Mouse (Mus musculus) kidney, embryonic 15.5 days (tissue): ENCODE results near the gene Foxa1. TPM values are rescaled to one million over a fixed set of nuclear protein-coding genes. Genes with fewer than 3 reads are reported as not detected.

ENCODE experiments used
- ATAC-seq: fragments of 200-750 bp; cut with Nextera tagmentation; replicated peaks from 2 replicates; pipeline ENCODE4 v1.8.0; 2017; ENCODE audit warnings: moderate TSS enrichment; ENCODE audit not compliant: low FRiP score
- H3K27ac ChIP-seq: fragments of 300-500 bp; sonication (generic); 2 replicates; pipeline ENCODE4 v1.5.1; 2015; ENCODE audit warnings: mild to moderate bottlenecking, inconsistent platforms
- H3K27me3 ChIP-seq: fragments of 300-500 bp; sonication (generic); 2 replicates; pipeline ENCODE4 v1.6.1; 2015; ENCODE audit warnings: inconsistent platforms
- H3K36me3 ChIP-seq: fragments of 300-500 bp; sonication (generic); 2 replicates; pipeline ENCODE4 v1.6.1; 2015; ENCODE audit warnings: inconsistent platforms
- H3K4me1 ChIP-seq: fragments of 300-500 bp; sonication (generic); 2 replicates; pipeline ENCODE4 v1.6.1; 2015; ENCODE audit warnings: inconsistent platforms
- H3K4me2 ChIP-seq: fragments of 300-500 bp; sonication (generic); 2 replicates; pipeline ENCODE4 v1.6.1; 2015; ENCODE audit warnings: moderate library complexity, mild to moderate bottlenecking, inconsistent platforms
- H3K4me3 ChIP-seq: fragments of 300-500 bp; sonication (generic); replicated peaks from 2 replicates; pipeline ENCODE4 v1.5.1; 2015; ENCODE audit warnings: mild to moderate bottlenecking, inconsistent platforms
- H3K9ac ChIP-seq: fragments of 300-500 bp; sonication (generic); 2 replicates; pipeline ENCODE4 v1.6.1; 2015; ENCODE audit warnings: mild to moderate bottlenecking, inconsistent platforms
- H3K9me3 ChIP-seq: fragments of 300-500 bp; sonication (generic); replicated peaks from 2 replicates; pipeline ENCODE4 v1.6.1; 2016; ENCODE audit warnings: inconsistent platforms
- WGBS: fragments of 180-500 bp; shearing (Covaris S2); methylation state at CpG from one replicate; pipeline ENCODE4 v1.1.7; 2015; ENCODE audit warnings: mixed read lengths; 5-methylcytosine and 5-hydroxymethylcytosine counted together
- polyA plus RNA-seq: library from polyadenylated mRNA; unstranded; fragments of >200 nt; fragmentation: Nextera tagmentation; extraction: Ambion mirVana; gene quantifications from 2 replicates; pipeline ENCODE4 v1.2.1, GENCODE M21; 2015

Gene Foxa1
- polyA plus RNA-seq, 1 experiment from 2014 or later = 0.93 TPM

DNA sequence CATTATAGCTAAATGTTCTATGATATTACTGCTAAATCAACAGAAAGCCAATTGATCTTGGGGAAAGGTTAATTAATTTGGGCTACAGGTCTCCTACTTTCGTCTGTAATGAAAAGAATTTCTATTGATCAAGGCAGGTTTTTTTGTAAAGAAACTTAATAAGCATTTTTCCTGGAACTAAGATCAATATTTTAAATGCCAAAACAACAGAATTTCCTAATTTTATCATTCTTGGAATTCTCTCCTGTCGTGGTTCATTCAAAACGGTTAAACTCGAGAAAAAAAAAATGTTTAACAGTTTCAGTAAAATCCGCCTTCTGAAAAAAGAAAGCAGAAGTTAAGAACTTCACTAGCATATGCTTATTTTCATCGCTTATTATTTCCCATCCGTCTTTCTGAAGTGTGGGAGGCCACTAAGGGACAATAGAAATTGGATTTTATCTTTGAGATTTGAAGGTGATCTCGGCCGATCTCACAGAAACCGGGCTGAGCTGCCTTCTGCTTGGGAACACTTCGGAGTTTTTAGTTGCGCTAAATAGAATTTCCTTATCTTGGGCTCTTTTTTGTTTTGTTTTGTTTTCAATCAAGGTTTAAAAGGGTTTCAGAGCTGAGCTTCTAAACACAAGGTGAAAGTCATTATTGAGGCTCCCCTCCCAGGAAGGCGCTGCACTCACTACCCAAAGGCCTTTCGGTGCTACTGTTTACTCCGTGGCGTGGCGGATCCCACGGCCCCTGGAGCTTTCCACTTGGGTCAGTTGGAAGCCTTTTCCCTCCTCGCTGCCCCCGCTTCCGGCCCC, 8.7 kb downstream of the Foxa1 start:
- Histone ChIP-seq H3K9ac (no peak overlapping the region), H3K9me3 (no peaks in the 10 kb centered on the region), H3K4me2 (peak overlapping the region; percentile 57), H3K4me1 (peaks cover 32% of the 10 kb centered on the region), H3K27me3 (peaks cover 91% of the 10 kb centered on the region), H3K36me3 (no peaks in the 10 kb centered on the region), H3K4me3 (peak overlapping the region; percentile 35), H3K27ac (no peak overlapping the region)
- ATAC-seq = no peak
- WGBS = 2% methylated on average over 21 of the region's 21 CpGs

GRCm38 (mm10) chr12:57536909-57537670, 9.6 kb downstream of the Foxa1 start:
- peaks cover 91% of the 10 kb centered on the region for H3K27me3 ChIP-seq
- 4% methylated on average over 11 of the region's 11 CpGs for WGBS
- no peak overlapping the region for H3K9ac ChIP-seq
- H3K4me2 ChIP-seq = no peak overlapping the region
- H3K9me3 ChIP-seq = no peaks in the 10 kb centered on the region
- no peaks in the 10 kb centered on the region for H3K36me3 ChIP-seq
- H3K27ac ChIP-seq = no peak overlapping the region
- H3K4me1 ChIP-seq = peaks cover 23% of the 10 kb centered on the region
- ATAC-seq = no peak
- no peak overlapping the region for H3K4me3 ChIP-seq

DNA sequence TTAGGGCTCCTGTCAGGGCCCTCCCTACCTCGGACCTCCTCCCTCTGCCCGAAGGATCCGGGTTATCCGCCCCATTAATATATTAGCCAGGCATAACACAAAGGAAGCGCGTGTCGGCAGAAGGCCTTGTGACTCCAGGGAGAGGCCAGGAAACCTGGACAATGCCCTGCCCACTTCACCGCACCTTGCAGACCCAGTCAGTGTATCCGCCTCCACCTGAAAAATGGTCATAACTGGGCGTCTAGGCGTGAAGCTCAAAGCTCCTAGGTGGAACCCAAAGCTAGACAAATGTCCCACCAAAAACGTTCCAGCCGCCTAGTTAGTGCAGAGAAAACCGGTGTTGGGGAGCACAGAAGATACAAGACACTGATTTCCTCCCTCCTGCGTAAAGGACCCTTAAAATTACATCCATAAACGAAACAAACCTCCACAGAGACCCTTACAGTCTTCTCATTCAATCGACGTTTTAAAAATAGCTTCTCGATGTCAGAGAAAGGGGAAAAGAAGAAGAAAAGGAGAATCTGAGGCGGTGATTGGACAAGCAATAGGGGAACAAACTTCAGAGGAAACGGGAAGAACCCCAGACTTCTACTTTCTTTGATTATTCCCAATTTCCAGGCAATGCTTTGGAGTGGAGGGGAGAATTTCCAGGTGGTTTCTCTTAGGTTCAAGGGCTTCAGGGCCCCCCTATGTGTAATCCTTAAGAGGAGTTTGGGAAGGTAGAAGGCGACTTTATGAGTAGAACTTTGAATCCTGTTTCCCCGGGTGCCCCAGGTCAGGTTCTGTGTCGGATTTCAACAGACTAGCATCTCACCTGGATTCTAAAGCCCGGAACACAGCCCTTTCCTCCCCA, 10.4 kb downstream of the Foxa1 start:
- Histone ChIP-seq H3K4me3 (no peak overlapping the region), H3K4me2 (no peak overlapping the region), H3K9me3 (no peaks in the 10 kb centered on the region), H3K36me3 (no peaks in the 10 kb centered on the region), H3K4me1 (peaks cover 22% of the 10 kb centered on the region), H3K9ac (no peak overlapping the region), H3K27ac (no peak overlapping the region), H3K27me3 (peaks cover 91% of the 10 kb centered on the region)
- no peak for ATAC-seq
- WGBS = 2% methylated on average over 25 of the region's 25 CpGs

GRCm38 (mm10) chr12:57534879-57535611, 11.7 kb downstream of the Foxa1 start:
- under 1% methylated on average over 38 of the region's 39 CpGs for WGBS
- H3K27ac ChIP-seq = no peak overlapping the region
- H3K9ac ChIP-seq = no peak overlapping the region
- H3K36me3 ChIP-seq = no peaks in the 10 kb centered on the region
- no peaks in the 10 kb centered on the region for H3K9me3 ChIP-seq
- peak; percentile 71 for ATAC-seq
- peak overlapping the region; percentile 10; the same call in 1 of the 2 replicates for H3K4me3 ChIP-seq
- H3K4me1 ChIP-seq = peaks cover 22% of the 10 kb centered on the region
- peak overlapping the region; percentile 24; the same call in 1 of the 2 replicates for H3K4me2 ChIP-seq
- peaks cover 95% of the 10 kb centered on the region for H3K27me3 ChIP-seq

GRCm38 (mm10) chr12:57534517-57534878, 12.2 kb downstream of the Foxa1 start:
- H3K27ac ChIP-seq = no peak overlapping the region
- ATAC-seq = 0 out of 2 replicates have a peak, but pooled peaks have one; percentile 17
- H3K4me2 ChIP-seq = 0 out of 2 replicates have a peak overlapping the region, but pooled peaks have one; percentile 24
- H3K9me3 ChIP-seq = no peaks in the 10 kb centered on the region
- H3K9ac ChIP-seq = no peak overlapping the region
- H3K4me3 ChIP-seq = peak overlapping the region; percentile 10; the same call in 1 of the 2 replicates
- 2% methylated on average over 5 of the region's 6 CpGs for WGBS
- H3K36me3 ChIP-seq = no peaks in the 10 kb centered on the region
- peaks cover 22% of the 10 kb centered on the region for H3K4me1 ChIP-seq
- peaks cover 95% of the 10 kb centered on the region for H3K27me3 ChIP-seq

DNA sequence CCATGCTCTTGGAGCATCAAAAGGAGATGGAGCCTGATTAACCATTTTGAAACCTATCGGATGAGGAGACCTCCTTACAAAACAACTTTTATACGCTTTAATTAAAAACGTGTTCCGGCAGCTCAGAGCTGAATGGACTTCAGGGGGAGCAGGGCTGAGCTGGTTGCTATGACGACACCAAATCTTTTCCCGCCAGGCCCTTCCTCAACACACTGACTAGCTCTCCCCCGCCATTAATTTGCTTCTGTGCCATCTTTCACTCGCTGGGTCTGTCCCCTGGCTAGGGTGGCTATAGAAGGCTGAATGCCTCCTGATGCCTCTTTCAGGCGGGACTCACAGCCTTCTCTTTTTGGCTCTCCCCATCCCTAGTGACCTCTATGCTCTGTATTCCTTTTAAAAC, 16.2 kb downstream of the Foxa1 start:
- 21% methylated on average over 9 of the region's 9 CpGs for WGBS
- no peak overlapping the region for H3K4me3 ChIP-seq
- H3K9ac ChIP-seq = no peak overlapping the region
- H3K27ac ChIP-seq = no peak overlapping the region
- ATAC-seq = no peak
- no peak overlapping the region for H3K4me2 ChIP-seq
- peaks cover 7% of the 10 kb centered on the region; the same call in 1 of the 2 replicates for H3K4me1 ChIP-seq
- peaks cover 74% of the 10 kb centered on the region for H3K27me3 ChIP-seq
- H3K9me3 ChIP-seq = no peaks in the 10 kb centered on the region
- H3K36me3 ChIP-seq = no peaks in the 10 kb centered on the region

DNA sequence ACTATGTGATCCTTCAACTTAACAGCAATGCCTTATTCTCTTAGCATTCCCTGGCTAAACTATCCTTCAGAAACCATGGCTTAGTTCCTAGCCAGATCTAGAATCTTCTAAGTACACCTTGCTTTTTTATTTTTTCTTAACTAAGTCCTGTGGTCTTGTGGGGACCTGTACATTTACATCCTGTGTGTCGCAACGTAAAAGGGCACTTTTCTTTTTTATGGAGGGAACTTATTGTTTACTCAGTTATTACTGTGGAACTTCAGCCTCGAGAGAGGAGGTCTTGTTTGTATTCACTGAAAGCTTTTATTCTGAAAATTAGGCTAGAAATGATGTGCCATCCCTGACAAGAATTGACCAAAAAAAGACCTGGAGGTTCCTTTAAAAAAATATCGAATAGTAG, 18.4 kb downstream of the Foxa1 start:
- no peaks in the 10 kb centered on the region for H3K4me1 ChIP-seq
- WGBS = 65% methylated on average over 4 of the region's 4 CpGs
- H3K4me2 ChIP-seq = no peak overlapping the region
- H3K9me3 ChIP-seq = no peaks in the 10 kb centered on the region
- no peak overlapping the region for H3K9ac ChIP-seq
- peaks cover 57% of the 10 kb centered on the region for H3K27me3 ChIP-seq
- no peak for ATAC-seq
- no peaks in the 10 kb centered on the region for H3K36me3 ChIP-seq
- H3K27ac ChIP-seq = no peak overlapping the region
- H3K4me3 ChIP-seq = no peak overlapping the region

GRCm38 (mm10) chr12:57515702-57516377, 30.9 kb downstream of the Foxa1 start:
- Histone ChIP-seq H3K27ac (no peak overlapping the region), H3K4me3 (no peak overlapping the region), H3K9ac (no peak overlapping the region), H3K4me1 (no peaks in the 10 kb centered on the region), H3K9me3 (no peaks in the 10 kb centered on the region), H3K27me3 (no peaks in the 10 kb centered on the region), H3K36me3 (no peaks in the 10 kb centered on the region), H3K4me2 (no peak overlapping the region)
- WGBS = 44% methylated on average over 12 of the region's 12 CpGs
- no peak for ATAC-seq

- H3K4me3 ChIP-seq = no peak overlapping the region
- 72% methylated on average over 1 of the region's 1 CpGs for WGBS
- no peak overlapping the region for H3K27ac ChIP-seq
- no peaks in the 10 kb centered on the region for H3K36me3 ChIP-seq
- H3K4me1 ChIP-seq = no peaks in the 10 kb centered on the region
- no peak overlapping the region for H3K4me2 ChIP-seq
- H3K9ac ChIP-seq = no peak overlapping the region
- ATAC-seq = no peak
- H3K9me3 ChIP-seq = no peaks in the 10 kb centered on the region
- no peaks in the 10 kb centered on the region for H3K27me3 ChIP-seq
These were observed 32.2 kb downstream of the Foxa1 start for GRCm38 (mm10) chr12:57514552-57514951.

DNA sequence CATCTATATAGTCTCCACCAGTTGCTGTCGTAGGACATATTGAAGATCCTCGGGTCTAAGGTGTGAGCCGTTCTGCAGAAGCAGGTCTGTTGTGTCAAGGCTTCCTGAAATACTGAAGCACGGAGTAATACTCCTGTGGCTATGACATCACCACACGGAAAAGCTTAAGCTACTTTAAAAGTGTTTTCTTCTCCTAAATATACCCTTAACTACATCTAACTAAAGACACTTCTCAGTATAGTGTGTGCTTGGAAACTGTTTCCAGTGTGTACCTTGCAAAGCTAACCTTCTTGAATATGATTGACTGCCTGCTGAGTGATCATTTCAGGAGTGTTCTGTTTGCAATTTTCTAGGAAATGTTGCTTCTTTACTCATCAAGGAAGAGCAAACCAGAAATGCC, 35.2 kb downstream of the Foxa1 start:
- Histone ChIP-seq H3K9me3 (no peaks in the 10 kb centered on the region), H3K4me1 (no peaks in the 10 kb centered on the region), H3K27ac (no peak overlapping the region), H3K36me3 (no peaks in the 10 kb centered on the region), H3K9ac (no peak overlapping the region), H3K27me3 (no peaks in the 10 kb centered on the region), H3K4me3 (no peak overlapping the region), H3K4me2 (no peak overlapping the region)
- WGBS = 84% methylated on average over 5 of the region's 5 CpGs
- no peak for ATAC-seq

DNA sequence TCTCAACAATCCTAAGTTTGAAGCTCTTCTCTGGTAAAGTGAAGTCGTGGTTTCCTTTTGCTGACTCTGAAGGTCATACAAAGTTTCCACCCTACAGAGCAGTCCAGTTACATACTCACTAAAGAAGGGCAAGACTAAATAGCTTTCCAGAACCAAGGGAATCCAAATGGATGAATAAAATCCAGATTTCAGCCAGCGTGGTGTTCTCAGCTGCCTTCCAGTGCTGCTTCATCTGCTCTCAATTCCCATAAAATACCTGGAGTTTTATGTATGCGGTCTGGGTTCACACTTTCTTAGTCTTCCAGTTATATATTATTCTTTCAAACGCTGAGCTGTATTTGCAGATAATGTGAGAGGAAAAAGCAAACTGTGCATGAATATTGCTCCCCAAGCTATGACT, 35.6 kb downstream of the Foxa1 start:
- Histone ChIP-seq H3K4me3 (no peak overlapping the region), H3K9ac (no peak overlapping the region), H3K27me3 (no peaks in the 10 kb centered on the region), H3K9me3 (no peaks in the 10 kb centered on the region), H3K27ac (no peak overlapping the region), H3K4me2 (no peak overlapping the region), H3K4me1 (no peaks in the 10 kb centered on the region), H3K36me3 (no peaks in the 10 kb centered on the region)
- no peak for ATAC-seq
- WGBS = 85% methylated on average over 4 of the region's 4 CpGs
